Mouse (Mus musculus): ENCODE measurements around the gene Ceacam18. TPM values are rescaled to one million over a fixed set of nuclear protein-coding genes. Genes with fewer than 3 reads are reported as not detected.
A peak's percentile ranks its signal among the peaks of the same experiment; 100 is the strongest.
"Not testable (repeated sequence)": the region's sequence is repeated elsewhere in the genome, so short reads cannot be mapped to it uniquely, and the experiment has no call there.

The Ceacam18 gene
- polyA plus RNA-seq, 1 experiment from 2014 or later: 0.07 TPM

GRCm38 (mm10) chr7:43671809-43672580 is 37.5 kb downstream of the Ceacam18 start, which contains the start of gene Ctu1:
Ctu1 (plus strand) TSS chr7:43672016.
- peak; percentile 99 for DNase-seq (ENCODE audit: low spot score)

GRCm38 (mm10) chr7:43672581-43673260 is 38.2 kb downstream of the Ceacam18 start:
- TF ChIP-seq EP300 (IDR thresholded peaks at IDR 0.05): no peak
- TF ChIP-seq CTCF (IDR thresholded peaks at IDR 0.05): no peak
- peak; percentile 69 for DNase-seq (ENCODE audit: low spot score)
- WGBS: 8% methylated on average over 10 of the region's 10 CpGs
- Histone ChIP-seq H3K4me3 (ENCODE audit: low read depth, low read length) (peak overlapping the region; percentile 65), H3K27me3 (replicated peaks; ENCODE audit: insufficient read depth, low read length) (no peaks in the 10 kb centered on the region), H3K4me1 (ENCODE audit: insufficient read depth, low read depth, low read length) (peaks cover 7% of the 10 kb centered on the region; the same call in 1 of the 2 replicates), H3K9me3 (ENCODE audit: low read length) (no peaks in the 10 kb centered on the region), H3K36me3 (ENCODE audit: insufficient read depth, low read length) (peaks cover 23% of the 10 kb centered on the region; the same call in 1 of the 2 replicates), H3K4me2 (replicated peaks; ENCODE audit: low read depth, low read length) (peak overlapping the region; percentile 72), H3K9ac (replicated peaks; ENCODE audit: low read depth) (peak overlapping the region; percentile 64), H3K27ac (ENCODE audit: low read length) (peak overlapping the region; percentile 71; the same call in 1 of the 2 replicates)
- no peak for ATAC-seq

More at GRCm38 (mm10) chr7:43671809-43672580, 37.5 kb downstream of the Ceacam18 start, which contains the start of gene Ctu1:
- Histone ChIP-seq H3K27me3 (replicated peaks; ENCODE audit: insufficient read depth, low read length) (no peaks in the 10 kb centered on the region), H3K4me1 (ENCODE audit: insufficient read depth, low read depth, low read length) (peaks cover 7% of the 10 kb centered on the region; the same call in 1 of the 2 replicates), H3K36me3 (ENCODE audit: insufficient read depth, low read length) (peaks cover 19% of the 10 kb centered on the region; the same call in 1 of the 2 replicates), H3K9me3 (ENCODE audit: low read length) (no peaks in the 10 kb centered on the region), H3K4me2 (replicated peaks; ENCODE audit: low read depth, low read length) (peak within 1 kb of the TSS; percentile 72), H3K9ac (replicated peaks; ENCODE audit: low read depth) (peak within 1 kb of the TSS; percentile 64), H3K4me3 (ENCODE audit: low read depth, low read length) (peak within 1 kb of the TSS; percentile 65), H3K27ac (ENCODE audit: low read length) (peak within 1 kb of the TSS; percentile 71)
- no peak for TF ChIP-seq CTCF (IDR thresholded peaks at IDR 0.05)
- TF ChIP-seq EP300 (IDR thresholded peaks at IDR 0.05): peak; percentile 52; the same call in 1 of the 2 replicates
- ATAC-seq: peak; percentile 99
- WGBS: under 1% methylated on average over 26 of the region's 26 CpGs

GRCm38 (mm10) chr7:43675091-43675490 is 40.6 kb downstream of the Ceacam18 start:
- H3K27ac ChIP-seq (ENCODE audit: low read length): no peak overlapping the region
- H3K9ac ChIP-seq (replicated peaks; ENCODE audit: low read depth): no peak overlapping the region
- H3K4me2 ChIP-seq (replicated peaks; ENCODE audit: low read depth, low read length): no peak overlapping the region
- DNase-seq (ENCODE audit: low spot score) (no peak), ATAC-seq (no peak)
- peaks cover 7% of the 10 kb centered on the region; the same call in 1 of the 2 replicates for H3K4me1 ChIP-seq (ENCODE audit: insufficient read depth, low read depth, low read length)
- peaks cover 23% of the 10 kb centered on the region; the same call in 1 of the 2 replicates for H3K36me3 ChIP-seq (ENCODE audit: insufficient read depth, low read length)
- H3K9me3 ChIP-seq (ENCODE audit: low read length): no peaks in the 10 kb centered on the region
- TF ChIP-seq CTCF (IDR thresholded peaks at IDR 0.05) (no peak), EP300 (IDR thresholded peaks at IDR 0.05) (no peak)
- no peaks in the 10 kb centered on the region for H3K27me3 ChIP-seq (replicated peaks; ENCODE audit: insufficient read depth, low read length)
- no peak overlapping the region for H3K4me3 ChIP-seq (ENCODE audit: low read depth, low read length)
- 92% methylated on average over 32 of the region's 32 CpGs for WGBS

DNA sequence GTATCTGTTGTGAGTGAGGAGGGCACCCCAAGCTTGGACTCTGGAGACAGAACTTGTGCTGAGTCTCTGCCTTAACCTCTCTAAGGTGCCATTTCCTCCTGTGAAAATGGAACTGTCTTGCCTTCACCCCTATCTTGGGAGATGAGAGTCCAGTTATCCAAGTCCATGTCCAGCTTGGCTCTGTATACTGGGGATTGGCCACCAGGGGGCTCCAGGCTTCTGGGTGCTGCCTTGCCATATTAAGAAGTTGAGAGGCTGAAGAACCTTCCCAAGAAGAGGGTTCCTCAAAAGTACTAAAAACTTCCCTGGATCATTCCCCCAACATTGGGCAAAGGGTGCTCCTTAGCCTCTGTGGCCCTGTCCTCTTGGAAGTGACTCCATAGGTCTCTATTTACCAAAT is 44.0 kb downstream of the Ceacam18 start:
- Histone ChIP-seq H3K9me3 (ENCODE audit: low read length) (no peaks in the 10 kb centered on the region), H3K4me3 (ENCODE audit: low read depth, low read length) (no peak overlapping the region), H3K27me3 (replicated peaks; ENCODE audit: insufficient read depth, low read length) (no peaks in the 10 kb centered on the region), H3K27ac (ENCODE audit: low read length) (no peak overlapping the region), H3K36me3 (ENCODE audit: insufficient read depth, low read length) (peaks cover 23% of the 10 kb centered on the region; the same call in 1 of the 2 replicates), H3K4me1 (ENCODE audit: insufficient read depth, low read depth, low read length) (no peaks in the 10 kb centered on the region), H3K4me2 (replicated peaks; ENCODE audit: low read depth, low read length) (no peak overlapping the region), H3K9ac (replicated peaks; ENCODE audit: low read depth) (no peak overlapping the region)
- TF ChIP-seq EP300 (IDR thresholded peaks at IDR 0.05) (no peak), CTCF (IDR thresholded peaks at IDR 0.05) (peak; percentile 75)
- peak; percentile 56 for DNase-seq (ENCODE audit: low spot score)
- no peak for ATAC-seq

DNA sequence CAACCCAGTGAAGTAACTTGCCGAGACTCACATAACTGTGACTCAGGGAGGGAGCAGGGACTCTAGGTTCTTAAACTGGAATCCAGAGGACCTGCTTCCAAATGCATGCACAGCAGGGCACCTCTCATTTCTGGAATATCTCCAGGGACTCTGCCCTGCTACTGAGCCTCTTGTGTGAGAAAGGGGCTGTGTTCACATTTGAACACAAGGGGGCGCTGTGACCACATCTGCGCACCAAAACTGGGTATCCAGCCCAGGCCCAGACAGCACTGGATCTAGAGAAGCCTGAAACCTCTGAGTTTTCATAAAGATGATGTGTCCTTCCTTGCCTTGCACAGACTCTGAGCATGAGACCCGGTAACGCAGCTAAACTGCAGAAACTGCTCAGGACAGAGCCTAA is 46.5 kb downstream of the Ceacam18 start:
- Histone ChIP-seq H3K9ac (replicated peaks; ENCODE audit: low read depth) (no peak overlapping the region), H3K4me1 (ENCODE audit: insufficient read depth, low read depth, low read length) (peaks cover 7% of the 10 kb centered on the region; the same call in 1 of the 2 replicates), H3K27me3 (replicated peaks; ENCODE audit: insufficient read depth, low read length) (no peaks in the 10 kb centered on the region), H3K4me2 (replicated peaks; ENCODE audit: low read depth, low read length) (no peak overlapping the region), H3K4me3 (ENCODE audit: low read depth, low read length) (no peak overlapping the region), H3K9me3 (ENCODE audit: low read length) (no peaks in the 10 kb centered on the region), H3K36me3 (ENCODE audit: insufficient read depth, low read length) (peaks cover 14% of the 10 kb centered on the region; the same call in 1 of the 2 replicates), H3K27ac (ENCODE audit: low read length) (no peak overlapping the region)
- ATAC-seq (peak; percentile 34; the same call in 1 of the 2 replicates), DNase-seq (ENCODE audit: low spot score) (peak; percentile 61)
- TF ChIP-seq CTCF (IDR thresholded peaks at IDR 0.05) (peak; percentile 94), EP300 (IDR thresholded peaks at IDR 0.05) (no peak)
- 20% methylated on average over 5 of the region's 5 CpGs for WGBS

DNA sequence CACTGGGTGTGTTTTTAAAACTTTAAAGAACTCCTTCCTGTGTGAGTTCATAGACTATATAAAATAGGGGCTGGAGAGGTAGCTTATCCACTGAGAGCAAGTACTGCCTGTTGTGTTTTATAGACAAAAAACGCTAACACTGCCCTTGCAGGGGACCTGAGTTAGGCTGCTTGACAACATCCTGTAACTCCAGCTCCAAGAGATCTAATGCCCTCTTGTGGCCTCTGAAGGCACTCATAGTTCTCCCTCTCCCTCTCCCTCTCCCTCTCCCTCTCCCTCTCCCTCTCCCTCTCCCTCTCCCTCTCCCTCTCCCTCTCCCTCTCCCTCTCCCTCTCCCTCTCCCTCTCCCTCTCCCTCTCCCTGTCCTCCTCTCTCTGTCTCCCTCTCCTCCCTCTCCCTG is 48.0 kb downstream of the Ceacam18 start:
- DNase-seq (ENCODE audit: low spot score): peak; percentile 59
- H3K9me3 ChIP-seq (ENCODE audit: low read length): not testable (repeated sequence)
- WGBS: 17% methylated on average over 1 of the region's 1 CpGs

More for the DNA sequence above, 48.0 kb downstream of the Ceacam18 start:
- H3K27me3 ChIP-seq (replicated peaks; ENCODE audit: insufficient read depth, low read length); ATAC-seq; H3K9ac ChIP-seq (replicated peaks; ENCODE audit: low read depth); H3K4me2 ChIP-seq (replicated peaks; ENCODE audit: low read depth, low read length); H3K36me3 ChIP-seq (ENCODE audit: insufficient read depth, low read length); H3K4me1 ChIP-seq (ENCODE audit: insufficient read depth, low read depth, low read length); H3K27ac ChIP-seq (ENCODE audit: low read length); H3K4me3 ChIP-seq (ENCODE audit: low read depth, low read length): not testable (repeated sequence)
- TF ChIP-seq CTCF (IDR thresholded peaks at IDR 0.05): peak; percentile 49
